Mouse (Mus musculus) fat pad, adult 2 months (tissue): Measurements from ENCODE around the gene Hadha.
A peak's percentile ranks its signal among the peaks of the same experiment; 100 is the strongest.

ENCODE experiments used
- DNase-seq: peaks from one replicate; pipeline ENCODE4 v3.0.0-alpha.2; 2011; ENCODE audit warnings: low read depth, low spot score; ENCODE audit errors: extremely low read depth

Gene Hadha

GRCm38 (mm10) chr5:30154474-30155394, at the start of gene Hadha, which contains the start of gene Hadhb:
Gene Hadha (minus strand): TSS chr5:30155162.
Gene Hadhb (plus strand): TSS chr5:30155248.
- DNase-seq = no peak

- DNase-seq = no peak
These were observed 49.5 kb upstream of the Hadha start for GRCm38 (mm10) chr5:30204441-30204840.

DNA sequence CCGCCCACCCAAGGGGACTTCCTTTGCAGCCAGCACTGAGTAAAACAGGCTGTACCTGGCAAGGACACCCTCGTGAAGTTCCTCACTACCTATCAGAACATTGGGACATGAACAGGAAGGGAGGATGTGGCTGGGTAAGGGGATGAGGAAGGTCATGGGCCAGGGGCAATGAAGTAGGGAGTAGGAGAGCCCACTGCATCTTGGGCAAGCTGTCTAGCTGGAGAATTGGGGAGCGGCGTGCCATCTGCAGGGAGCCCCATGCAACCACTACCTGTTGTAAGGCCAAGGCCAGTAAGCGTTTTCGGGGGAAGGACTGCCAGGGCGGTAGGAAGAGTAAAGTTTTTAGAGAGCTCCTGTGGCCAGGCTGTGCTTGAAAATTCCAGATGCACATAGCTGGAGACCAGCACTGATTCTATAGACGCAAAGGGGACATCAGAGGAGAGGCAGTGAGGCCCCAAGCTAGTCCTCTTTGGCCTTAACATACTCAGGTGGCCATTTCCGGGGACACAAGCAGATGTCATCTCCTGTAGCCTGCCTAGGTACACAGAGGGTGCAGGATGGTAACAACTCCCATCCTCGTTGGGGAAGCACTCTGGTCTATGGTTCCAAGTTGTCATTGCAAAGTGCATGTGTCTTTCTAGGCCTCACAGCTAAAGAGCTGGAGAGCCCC, 48.4 kb upstream of the Hadha start:
- no peak for DNase-seq

DNA sequence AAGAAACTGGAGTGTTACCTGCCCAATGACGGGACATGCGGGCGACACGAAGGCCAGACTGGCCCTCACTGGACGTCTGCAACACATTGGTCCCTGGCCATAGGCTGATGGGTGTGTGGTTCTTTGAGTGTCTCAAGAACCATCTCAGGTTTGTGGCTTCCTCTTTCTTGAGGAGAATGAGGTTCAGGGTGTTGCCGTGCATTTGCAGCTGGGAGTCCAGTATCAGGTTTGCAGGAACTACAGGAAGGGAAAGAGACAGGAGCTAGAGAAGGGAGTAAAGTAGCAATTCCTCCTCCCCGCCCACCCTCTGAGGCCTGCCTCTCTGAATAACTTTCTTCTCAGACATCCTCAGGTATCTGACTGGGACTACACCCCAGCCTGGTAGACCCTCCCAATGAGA, 47.3 kb upstream of the Hadha start:
- DNase-seq = no peak

- DNase-seq = no peak
These were observed 46.6 kb upstream of the Hadha start for GRCm38 (mm10) chr5:30201521-30201920.

GRCm38 (mm10) chr5:30198257-30198656, 43.3 kb upstream of the Hadha start:
- no peak for DNase-seq

DNA sequence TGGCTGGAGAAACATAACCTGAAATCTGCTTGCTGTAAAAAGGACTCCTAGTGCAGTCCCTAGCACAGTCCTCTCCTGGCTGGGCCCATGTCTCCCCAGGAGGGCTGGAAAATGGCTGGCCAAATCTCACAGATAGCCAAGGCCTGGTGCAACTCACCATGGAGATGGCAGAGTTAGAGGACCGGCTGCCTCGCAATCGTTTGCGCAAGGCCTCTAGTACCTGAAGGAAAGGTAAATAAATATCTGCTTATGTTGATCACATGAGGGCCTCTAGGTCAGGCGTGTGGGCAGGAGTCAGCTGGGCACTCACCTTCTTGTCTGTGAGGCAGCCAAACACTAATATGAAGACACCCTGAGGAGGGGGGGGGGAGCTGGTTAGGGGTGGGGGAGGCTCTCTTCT, 40.4 kb upstream of the Hadha start:
- DNase-seq = no peak

DNA sequence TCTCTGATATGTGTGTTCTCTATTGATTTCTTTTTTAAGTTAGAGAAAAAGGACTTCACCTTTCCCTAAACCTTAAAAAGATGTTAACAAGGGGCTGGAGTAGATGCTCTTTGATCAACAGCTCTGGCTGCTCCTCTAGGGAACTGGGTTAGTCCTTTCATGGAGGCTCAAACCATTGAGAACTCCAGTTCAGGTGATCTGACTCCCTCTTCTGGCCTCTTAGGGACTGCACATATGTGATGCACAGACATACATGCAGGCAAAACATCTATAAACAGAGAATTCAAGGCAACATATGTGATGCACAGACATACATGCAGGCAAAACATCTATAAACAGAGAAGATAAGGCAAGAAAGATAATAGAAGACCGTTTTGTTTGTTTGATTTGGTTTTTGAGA, 37.5 kb upstream of the Hadha start:
- DNase-seq = no peak

DNA sequence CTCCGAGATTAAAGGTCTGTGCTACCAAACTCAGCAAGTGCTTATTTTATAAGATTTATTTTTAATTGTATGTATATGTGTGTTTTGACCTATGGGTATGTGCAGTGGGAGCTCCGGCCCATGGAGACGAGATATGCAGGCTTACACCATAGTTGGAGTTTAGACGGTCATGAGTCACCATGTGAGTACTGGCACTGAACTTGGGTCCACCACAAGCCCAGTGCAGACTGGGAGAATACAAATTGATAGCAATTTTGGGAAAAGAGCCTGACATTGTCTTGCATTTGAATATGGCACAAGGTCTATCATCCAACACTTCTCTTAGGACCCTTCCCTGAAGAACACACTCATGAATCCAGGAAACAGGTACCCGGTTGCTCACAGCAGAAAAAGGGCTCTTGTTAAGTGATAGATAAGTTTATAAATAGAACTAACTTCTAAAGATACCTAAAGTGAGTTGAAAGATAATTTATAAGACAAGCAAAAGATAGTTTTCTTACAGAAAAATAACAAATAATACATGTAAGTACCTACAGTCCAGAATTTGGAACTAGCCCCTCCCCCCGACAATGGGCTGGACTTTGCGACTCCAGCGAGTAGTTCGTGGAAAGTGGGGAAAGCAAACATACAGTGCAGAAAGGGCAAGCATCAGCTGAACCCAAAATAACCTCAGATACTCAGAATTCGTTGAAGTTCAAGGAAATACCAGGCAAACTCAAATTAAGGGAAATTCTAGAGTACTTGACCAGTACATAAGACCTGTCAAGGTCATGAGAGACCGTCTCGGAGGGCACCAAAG, 32.9 kb upstream of the Hadha start:
- DNase-seq = no peak

- no peak for DNase-seq
These were observed 20.8 kb upstream of the Hadha start for GRCm38 (mm10) chr5:30175811-30176210.

- no peak for DNase-seq
These were observed 18.1 kb upstream of the Hadha start for GRCm38 (mm10) chr5:30172931-30173692.

GRCm38 (mm10) chr5:30172115-30172514, 17.2 kb upstream of the Hadha start:
- no peak for DNase-seq

DNA sequence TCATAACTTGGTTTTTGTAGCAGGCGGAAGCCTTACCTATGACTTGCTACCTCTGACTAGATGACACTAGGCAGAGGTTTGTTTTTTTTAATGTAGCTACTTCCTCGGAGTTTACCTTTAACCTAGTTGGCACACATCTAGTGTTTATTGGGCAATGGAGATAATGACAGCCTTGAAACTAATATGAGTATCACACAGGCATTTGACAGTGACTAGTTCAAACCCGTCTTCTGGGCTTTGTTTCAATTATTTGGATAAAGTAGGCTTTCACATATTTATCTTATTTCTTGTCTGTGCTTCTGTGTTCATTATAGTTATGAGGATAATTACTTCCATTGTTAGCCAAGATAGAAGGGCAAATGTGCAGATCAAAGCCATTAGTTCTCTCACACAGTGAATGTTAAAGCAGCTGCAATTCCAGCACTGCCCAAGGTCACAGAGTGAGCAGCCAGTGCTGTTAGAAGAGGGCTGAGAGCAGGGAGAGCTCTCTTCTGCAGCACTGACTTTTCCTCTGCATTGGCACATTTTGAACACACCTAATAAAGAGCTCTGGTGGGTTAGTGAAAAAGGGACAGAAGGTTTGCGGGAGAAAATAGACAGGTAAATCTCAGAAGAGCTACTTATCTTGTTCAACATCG, 15.5 kb upstream of the Hadha start:
- peak; percentile 97 for DNase-seq

GRCm38 (mm10) chr5:30165234-30165946, 10.4 kb upstream of the Hadha start:
- DNase-seq = no peak

- no peak for DNase-seq
These were observed 7.4 kb upstream of the Hadha start for GRCm38 (mm10) chr5:30162339-30162738.

DNA sequence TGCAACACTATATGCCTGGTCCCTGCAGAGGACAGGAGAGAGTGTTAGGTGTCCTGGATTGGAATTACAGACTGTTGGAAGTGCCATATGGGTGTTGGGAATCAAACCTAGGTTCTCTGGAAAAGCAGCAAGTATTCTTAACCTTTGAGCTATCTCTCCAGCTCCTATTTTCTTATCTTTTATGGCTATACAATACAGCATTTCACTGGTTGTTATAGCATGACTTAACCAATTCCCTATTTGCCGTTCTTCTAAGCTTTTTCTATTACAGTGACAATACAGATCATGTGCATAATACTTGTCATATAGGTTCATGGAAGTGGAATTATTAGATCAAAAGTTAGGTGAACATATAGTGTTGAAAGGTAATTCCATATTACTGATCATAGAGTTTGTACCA, 6.9 kb upstream of the Hadha start:
- no peak for DNase-seq

- DNase-seq = no peak
These were observed 4.6 kb upstream of the Hadha start for GRCm38 (mm10) chr5:30159601-30160000.

GRCm38 (mm10) chr5:30155821-30156629, 1.1 kb upstream of the Hadha start:
- DNase-seq = no peak

GRCm38 (mm10) chr5:30155395-30155792, 432 bp upstream of the Hadha start:
- no peak for DNase-seq
